Mouse (Mus musculus) cerebellum, adult 11 months (tissue): Measurements from ENCODE around the gene Iqck.

Experiments
- DNase-seq: peaks from one replicate; pipeline ENCODE4 v3.0.0; 2022

Iqck gene

GRCm38 (mm10) chr7:118851571-118851970, 4.0 kb upstream of the Iqck start:
- no peak for DNase-seq

- no peak for DNase-seq
Measured at GRCm38 (mm10) chr7:118852611-118853010, 2.9 kb upstream of the Iqck start.

GRCm38 (mm10) chr7:118854606-118855005, 946 bp upstream of the Iqck start:
- DNase-seq = no peak

- DNase-seq = no peak
Measured at GRCm38 (mm10) chr7:118855877-118856304, 339 bp downstream of the Iqck start, which contains the start of gene Knop1. Knop1 (minus strand) TSS chr7:118856254.

- DNase-seq = no peak
Measured at GRCm38 (mm10) chr7:118858640-118859039, 3.1 kb downstream of the Iqck start.

GRCm38 (mm10) chr7:118865362-118865761, 9.8 kb downstream of the Iqck start:
- DNase-seq = no peak

GRCm38 (mm10) chr7:118879466-118880029, 24.0 kb downstream of the Iqck start:
- no peak for DNase-seq

- DNase-seq = no peak
Measured at GRCm38 (mm10) chr7:118883957-118884356, 28.4 kb downstream of the Iqck start.

- DNase-seq = no peak
Measured at GRCm38 (mm10) chr7:118884969-118885368, 29.4 kb downstream of the Iqck start.

- no peak for DNase-seq
Measured at GRCm38 (mm10) chr7:118887303-118888055, 31.9 kb downstream of the Iqck start.

- DNase-seq = no peak
Measured at GRCm38 (mm10) chr7:118889046-118889680, 33.6 kb downstream of the Iqck start.

GRCm38 (mm10) chr7:118895469-118896450, 40.2 kb downstream of the Iqck start:
- no peak for DNase-seq

GRCm38 (mm10) chr7:118898063-118898462, 42.5 kb downstream of the Iqck start:
- DNase-seq = no peak

- no peak for DNase-seq
Measured at GRCm38 (mm10) chr7:118900090-118900489, 44.5 kb downstream of the Iqck start.

GRCm38 (mm10) chr7:118902944-118903343, 47.4 kb downstream of the Iqck start:
- DNase-seq = no peak

GRCm38 (mm10) chr7:118903879-118904278, 48.3 kb downstream of the Iqck start:
- no peak for DNase-seq

GRCm38 (mm10) chr7:118904530-118904929, 49.0 kb downstream of the Iqck start:
- no peak for DNase-seq

GRCm38 (mm10) chr7:118908961-118909515, 53.5 kb downstream of the Iqck start:
- no peak for DNase-seq

- no peak for DNase-seq
Measured at GRCm38 (mm10) chr7:118910464-118910863, 54.9 kb downstream of the Iqck start.

GRCm38 (mm10) chr7:118911170-118911569, 55.6 kb downstream of the Iqck start:
- DNase-seq = no peak

GRCm38 (mm10) chr7:118911571-118911970, 56.0 kb downstream of the Iqck start:
- no peak for DNase-seq

GRCm38 (mm10) chr7:118912049-118912490, 56.5 kb downstream of the Iqck start:
- DNase-seq = no peak
